Mouse (Mus musculus): Measurements from ENCODE around the gene Zfp524. TPM values are rescaled to one million over a fixed set of nuclear protein-coding genes. Genes with fewer than 3 reads are reported as not detected.

Gene Zfp524
- polyA plus RNA-seq (2014; fragmentation: Nextera tagmentation; extraction: Ambion mirVana), result 8.4 and 9.4 TPM in 2 replicates

DNA sequence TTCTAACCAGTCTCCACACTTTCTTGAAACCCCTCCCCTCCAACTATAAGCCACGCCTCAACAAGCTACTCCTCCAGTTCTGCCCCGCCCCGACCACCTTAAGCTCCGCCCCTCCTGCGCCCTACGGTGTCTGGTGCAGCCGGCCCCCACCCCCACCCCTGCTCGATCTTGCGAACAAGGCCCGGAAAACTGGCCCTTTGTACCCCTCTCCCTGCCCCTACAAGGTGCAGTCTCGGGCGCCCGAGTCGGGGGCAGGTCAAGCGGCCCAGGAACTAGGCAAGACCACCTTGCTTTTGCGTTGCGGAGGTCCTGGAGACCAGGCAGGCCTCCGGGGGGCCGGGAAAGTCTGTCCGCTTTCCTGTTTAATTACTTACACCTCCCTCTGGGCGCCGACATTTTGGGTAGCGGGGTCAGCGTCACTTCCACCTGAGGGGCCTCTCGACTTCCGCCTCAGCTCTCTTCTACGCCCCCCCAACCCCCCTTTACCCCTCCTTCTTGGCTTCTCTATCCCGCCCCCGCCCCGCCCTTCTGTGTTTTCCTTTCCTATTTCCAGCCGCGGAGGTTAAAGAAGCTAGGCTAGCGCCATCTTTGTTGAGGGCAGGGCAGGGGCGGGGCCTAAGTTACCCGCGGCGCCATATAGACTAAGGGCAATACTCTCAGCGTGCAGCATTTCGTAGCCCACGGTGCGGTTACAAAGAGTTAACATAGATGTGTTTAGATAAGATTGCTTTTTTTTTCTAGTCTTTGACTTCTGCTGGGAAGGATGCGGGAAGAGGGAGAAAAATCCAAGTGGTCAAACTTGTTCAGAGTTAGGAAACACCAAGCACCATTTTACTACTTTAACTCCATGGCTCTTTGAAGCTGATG, at the start of gene Zfp524, which contains the start of gene Fiz1:
Zfp524 (plus strand) TSS at position 165 of the 867 bp plus-strand sequence.
Fiz1 (minus strand) TSS at position 447 of the 867 bp plus-strand sequence.
- peak; percentile 85 for ATAC-seq (ENCODE audit: low FRiP score, low TSS enrichment)
- H3K36me3 ChIP-seq (ENCODE audit: control insufficient read depth, insufficient read depth, low read length), result peaks cover 32% of the 10 kb centered on the region
- H3K27me3 ChIP-seq (ENCODE audit: control insufficient read depth, insufficient read depth, low read length), result no peaks in the 10 kb centered on the region
- 0 out of 2 replicates have a peak, but pooled peaks cover 1% of the 10 kb centered on the region for H3K4me1 ChIP-seq (ENCODE audit: control insufficient read depth, insufficient read depth, low read length)
- peak within 1 kb of the TSS; percentile 74 for H3K4me3 ChIP-seq (replicated peaks; ENCODE audit: low read depth, low read length)
- WGBS, result under 1% methylated on average over 42 of the region's 42 CpGs
- peak; percentile 99 for DNase-seq
- H3K9ac ChIP-seq (replicated peaks; ENCODE audit: low read length), result peak within 1 kb of the TSS; percentile 73
- H3K9me3 ChIP-seq (ENCODE audit: control insufficient read depth, low read length), result no peaks in the 10 kb centered on the region
- H3K4me2 ChIP-seq (ENCODE audit: low read length), result peak within 1 kb of the TSS; percentile 64
- peak within 1 kb of the TSS; percentile 97 for H3K27ac ChIP-seq (replicated peaks; ENCODE audit: low read depth, low read length)

- Histone ChIP-seq H3K9me3 (ENCODE audit: control insufficient read depth, low read length) (no peaks in the 10 kb centered on the region), H3K4me1 (ENCODE audit: control insufficient read depth, insufficient read depth, low read length) (no peaks in the 10 kb centered on the region), H3K36me3 (ENCODE audit: control insufficient read depth, insufficient read depth, low read length) (no peaks in the 10 kb centered on the region), H3K27ac (replicated peaks; ENCODE audit: low read depth, low read length) (no peak overlapping the region), H3K9ac (replicated peaks; ENCODE audit: low read length) (no peak overlapping the region), H3K27me3 (ENCODE audit: control insufficient read depth, insufficient read depth, low read length) (no peaks in the 10 kb centered on the region), H3K4me3 (replicated peaks; ENCODE audit: low read depth, low read length) (no peak overlapping the region), H3K4me2 (ENCODE audit: low read length) (no peak overlapping the region)
- DNase-seq (no peak), ATAC-seq (ENCODE audit: low FRiP score, low TSS enrichment) (no peak)
- WGBS, result 86% methylated on average over 5 of the region's 5 CpGs
These were observed 49.2 kb upstream of the Zfp524 start for GRCm38 (mm10) chr7:4964988-4965387.

- H3K9me3 ChIP-seq (ENCODE audit: control insufficient read depth, low read length), result no peaks in the 10 kb centered on the region
- no peak within 1 kb of the TSS for H3K9ac ChIP-seq (replicated peaks; ENCODE audit: low read length)
- DNase-seq, result no peak
- WGBS, result 34% methylated on average over 6 of the region's 6 CpGs
- no peak within 1 kb of the TSS for H3K4me2 ChIP-seq (ENCODE audit: low read length)
- H3K4me1 ChIP-seq (ENCODE audit: control insufficient read depth, insufficient read depth, low read length), result no peaks in the 10 kb centered on the region
- no peak within 1 kb of the TSS for H3K27ac ChIP-seq (replicated peaks; ENCODE audit: low read depth, low read length)
- no peak within 1 kb of the TSS for H3K4me3 ChIP-seq (replicated peaks; ENCODE audit: low read depth, low read length)
- H3K27me3 ChIP-seq (ENCODE audit: control insufficient read depth, insufficient read depth, low read length), result no peaks in the 10 kb centered on the region
- ATAC-seq (ENCODE audit: low FRiP score, low TSS enrichment), result no peak
- no peaks in the 10 kb centered on the region for H3K36me3 ChIP-seq (ENCODE audit: control insufficient read depth, insufficient read depth, low read length)
These were observed 43.1 kb upstream of the Zfp524 start, which contains the start of gene Sbk3 for GRCm38 (mm10) chr7:4971068-4971467. Gene Sbk3 (minus strand): TSS chr7:4971168.

DNA sequence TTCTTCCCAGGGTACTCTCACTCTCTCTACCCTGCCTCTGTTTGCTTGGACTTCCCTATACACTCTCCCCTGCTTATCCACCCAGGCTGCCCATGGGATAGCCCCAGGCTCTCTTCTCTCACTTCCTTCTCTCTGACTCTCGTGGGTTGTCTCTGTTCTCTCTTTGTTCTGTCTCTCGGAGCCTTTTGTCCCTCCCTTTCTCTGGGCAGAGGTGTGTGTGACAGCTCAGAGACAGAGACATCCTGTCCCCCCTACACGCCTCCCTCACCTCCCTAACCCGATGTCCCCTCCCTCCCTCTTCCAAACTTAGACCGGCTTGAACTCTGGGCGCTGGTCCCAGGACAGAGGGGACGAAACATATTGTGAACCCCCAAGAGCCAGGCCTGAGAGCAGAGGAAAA, 42.5 kb upstream of the Zfp524 start:
- no peak overlapping the region for H3K27ac ChIP-seq (replicated peaks; ENCODE audit: low read depth, low read length)
- H3K4me1 ChIP-seq (ENCODE audit: control insufficient read depth, insufficient read depth, low read length), result no peaks in the 10 kb centered on the region
- WGBS, result 29% methylated on average over 7 of the region's 7 CpGs
- no peak overlapping the region for H3K9ac ChIP-seq (replicated peaks; ENCODE audit: low read length)
- no peak overlapping the region for H3K4me2 ChIP-seq (ENCODE audit: low read length)
- no peak overlapping the region for H3K4me3 ChIP-seq (replicated peaks; ENCODE audit: low read depth, low read length)
- ATAC-seq (ENCODE audit: low FRiP score, low TSS enrichment) (no peak), DNase-seq (no peak)
- no peaks in the 10 kb centered on the region for H3K9me3 ChIP-seq (ENCODE audit: control insufficient read depth, low read length)
- H3K27me3 ChIP-seq (ENCODE audit: control insufficient read depth, insufficient read depth, low read length), result no peaks in the 10 kb centered on the region
- no peaks in the 10 kb centered on the region for H3K36me3 ChIP-seq (ENCODE audit: control insufficient read depth, insufficient read depth, low read length)

DNA sequence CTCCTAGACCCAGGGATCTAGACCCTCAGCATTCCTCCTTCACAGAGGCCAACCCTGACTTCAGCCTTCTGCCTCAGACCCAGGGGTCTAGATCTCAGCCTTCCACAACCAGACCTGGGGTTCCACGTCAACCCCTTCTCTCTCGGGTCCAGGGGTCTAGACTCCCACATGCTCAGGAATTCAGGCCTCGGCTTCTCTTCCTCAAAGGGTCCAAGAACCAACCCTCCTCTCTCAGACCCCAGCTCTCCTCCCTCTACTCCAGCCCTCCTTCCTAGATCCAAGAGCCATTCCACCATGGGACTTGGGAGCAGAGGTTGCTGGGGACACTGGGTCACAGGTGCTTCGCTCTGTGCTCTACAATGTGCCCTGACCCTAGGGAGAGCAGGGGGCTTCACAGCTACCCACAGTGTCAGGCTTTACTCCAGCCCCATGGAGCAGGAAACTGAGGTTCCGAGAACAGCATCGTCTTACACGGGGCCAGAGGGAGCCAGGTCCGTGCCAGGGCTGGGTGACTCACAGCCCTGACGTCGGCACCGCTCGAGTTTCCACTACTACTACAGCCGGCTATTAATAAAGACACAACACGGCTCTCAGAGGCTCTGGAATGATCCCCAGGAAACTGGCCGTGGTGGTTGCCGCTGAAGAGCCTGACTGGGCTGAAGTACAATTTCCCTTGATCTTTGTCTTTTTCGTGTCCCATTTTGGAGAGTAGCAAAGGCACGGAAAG, 41.7 kb upstream of the Zfp524 start:
- no peak for ATAC-seq (ENCODE audit: low FRiP score, low TSS enrichment)
- 80% methylated on average over 18 of the region's 18 CpGs for WGBS
- no peaks in the 10 kb centered on the region for H3K27me3 ChIP-seq (ENCODE audit: control insufficient read depth, insufficient read depth, low read length)
- no peak overlapping the region for H3K4me3 ChIP-seq (replicated peaks; ENCODE audit: low read depth, low read length)
- H3K4me1 ChIP-seq (ENCODE audit: control insufficient read depth, insufficient read depth, low read length), result no peaks in the 10 kb centered on the region
- H3K36me3 ChIP-seq (ENCODE audit: control insufficient read depth, insufficient read depth, low read length), result no peaks in the 10 kb centered on the region
- no peaks in the 10 kb centered on the region for H3K9me3 ChIP-seq (ENCODE audit: control insufficient read depth, low read length)
- no peak overlapping the region for H3K4me2 ChIP-seq (ENCODE audit: low read length)
- no peak overlapping the region for H3K9ac ChIP-seq (replicated peaks; ENCODE audit: low read length)
- no peak for DNase-seq
- no peak overlapping the region for H3K27ac ChIP-seq (replicated peaks; ENCODE audit: low read depth, low read length)

DNA sequence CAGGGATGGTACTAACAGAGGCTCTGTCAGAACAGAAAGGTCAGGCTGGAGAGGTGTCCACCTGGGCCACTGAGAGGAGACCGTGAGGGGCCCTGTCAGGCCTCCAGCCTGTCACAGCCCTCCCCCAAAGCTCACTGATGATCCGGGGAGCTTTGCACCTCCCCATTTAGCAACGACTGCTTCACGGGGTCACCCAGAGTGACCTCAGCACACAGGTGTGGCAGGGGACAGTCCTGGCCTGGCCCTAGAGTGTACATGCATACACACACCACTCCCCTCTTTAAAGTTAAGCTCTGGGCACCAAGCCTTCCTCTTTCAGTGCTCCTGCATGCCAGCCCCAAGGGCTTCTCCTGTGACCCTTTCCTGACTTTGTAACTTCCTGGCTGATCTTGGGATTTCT, 38.8 kb upstream of the Zfp524 start:
- H3K4me2 ChIP-seq (ENCODE audit: low read length), result no peak overlapping the region
- H3K27ac ChIP-seq (replicated peaks; ENCODE audit: low read depth, low read length), result no peak overlapping the region
- no peak for ATAC-seq (ENCODE audit: low FRiP score, low TSS enrichment)
- H3K9ac ChIP-seq (replicated peaks; ENCODE audit: low read length), result no peak overlapping the region
- no peaks in the 10 kb centered on the region for H3K4me1 ChIP-seq (ENCODE audit: control insufficient read depth, insufficient read depth, low read length)
- H3K27me3 ChIP-seq (ENCODE audit: control insufficient read depth, insufficient read depth, low read length), result no peaks in the 10 kb centered on the region
- no peak overlapping the region for H3K4me3 ChIP-seq (replicated peaks; ENCODE audit: low read depth, low read length)
- WGBS, result 70% methylated on average over 4 of the region's 4 CpGs
- no peak for DNase-seq
- H3K36me3 ChIP-seq (ENCODE audit: control insufficient read depth, insufficient read depth, low read length), result no peaks in the 10 kb centered on the region
- no peaks in the 10 kb centered on the region for H3K9me3 ChIP-seq (ENCODE audit: control insufficient read depth, low read length)

GRCm38 (mm10) chr7:4976832-4977231, 37.4 kb upstream of the Zfp524 start:
- ATAC-seq (ENCODE audit: low FRiP score, low TSS enrichment), result no peak
- H3K9ac ChIP-seq (replicated peaks; ENCODE audit: low read length), result no peak overlapping the region
- no peak for DNase-seq

GRCm38 (mm10) chr7:4988250-4988649, 26.0 kb upstream of the Zfp524 start:
- H3K9me3 ChIP-seq (ENCODE audit: control insufficient read depth, low read length), result no peaks in the 10 kb centered on the region
- 0 out of 2 replicates have a peak, but pooled peaks cover 1% of the 10 kb centered on the region for H3K4me1 ChIP-seq (ENCODE audit: control insufficient read depth, insufficient read depth, low read length)
- no peak overlapping the region for H3K27ac ChIP-seq (replicated peaks; ENCODE audit: low read depth, low read length)
- no peak overlapping the region for H3K4me2 ChIP-seq (ENCODE audit: low read length)
- no peak for ATAC-seq (ENCODE audit: low FRiP score, low TSS enrichment)
- DNase-seq, result no peak
- no peak overlapping the region for H3K9ac ChIP-seq (replicated peaks; ENCODE audit: low read length)
- H3K4me3 ChIP-seq (replicated peaks; ENCODE audit: low read depth, low read length), result no peak overlapping the region
- H3K36me3 ChIP-seq (ENCODE audit: control insufficient read depth, insufficient read depth, low read length), result peaks cover 22% of the 10 kb centered on the region
- WGBS, result 81% methylated on average over 2 of the region's 2 CpGs
- H3K27me3 ChIP-seq (ENCODE audit: control insufficient read depth, insufficient read depth, low read length), result no peaks in the 10 kb centered on the region

More at GRCm38 (mm10) chr7:4976832-4977231, 37.4 kb upstream of the Zfp524 start:
- Histone ChIP-seq H3K4me1 (ENCODE audit: control insufficient read depth, insufficient read depth, low read length) (no peaks in the 10 kb centered on the region), H3K36me3 (ENCODE audit: control insufficient read depth, insufficient read depth, low read length) (no peaks in the 10 kb centered on the region), H3K27ac (replicated peaks; ENCODE audit: low read depth, low read length) (no peak overlapping the region), H3K9me3 (ENCODE audit: control insufficient read depth, low read length) (no peaks in the 10 kb centered on the region), H3K4me3 (replicated peaks; ENCODE audit: low read depth, low read length) (no peak overlapping the region), H3K27me3 (ENCODE audit: control insufficient read depth, insufficient read depth, low read length) (no peaks in the 10 kb centered on the region), H3K4me2 (ENCODE audit: low read length) (no peak overlapping the region)
- WGBS, result 93% methylated on average over 7 of the region's 7 CpGs
